Mouse (Mus musculus) cerebellum, postnatal 25 days (tissue): ENCODE measurements around the gene Dgki.

Experiments
- DNase-seq, 2 experiments: peaks; one replicate each; pipeline ENCODE4 v3.0.0; 2021; ENCODE audit warnings: mixed read lengths in 2 of 2

Gene Dgki

DNA sequence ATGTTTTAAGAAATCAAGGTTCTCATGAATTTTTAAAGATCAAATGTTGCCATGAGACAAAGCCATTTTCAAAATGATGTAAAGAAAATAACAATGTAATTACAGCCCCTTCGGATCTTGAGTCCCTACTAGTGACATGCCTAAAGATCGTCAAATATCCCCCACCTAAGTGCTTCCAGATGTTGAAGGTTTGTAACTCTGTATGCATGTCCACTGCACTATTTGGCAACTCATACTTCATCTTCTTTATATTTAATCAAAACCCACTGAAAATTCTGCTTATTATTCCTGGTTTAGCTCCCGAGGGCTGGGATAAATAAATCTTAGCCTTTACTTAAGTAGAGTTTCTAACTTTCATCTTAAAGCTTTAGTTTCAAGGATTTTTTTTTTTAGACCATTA, 458.3 kb downstream of the Dgki start:
- no peak for DNase-seq

DNA sequence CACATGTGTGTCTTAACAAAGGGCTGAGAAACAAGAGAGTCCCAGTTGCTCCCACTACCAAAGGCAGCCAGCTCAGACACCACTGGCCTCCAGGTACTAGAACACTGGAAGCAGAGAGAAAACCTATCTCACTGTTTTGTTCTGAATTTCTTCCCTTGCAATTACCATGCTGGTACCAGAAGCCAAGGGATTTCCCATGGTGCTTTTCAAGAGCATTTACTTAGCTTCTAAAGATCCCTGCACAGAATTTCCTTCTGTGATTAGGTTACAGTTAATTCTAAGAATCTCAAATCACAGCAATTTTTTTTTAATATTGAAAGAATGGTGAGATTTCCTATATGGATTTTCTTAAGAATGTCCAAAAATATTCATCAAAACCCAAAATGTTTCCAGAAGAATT, 458.8 kb downstream of the Dgki start:
- DNase-seq = no peak

DNA sequence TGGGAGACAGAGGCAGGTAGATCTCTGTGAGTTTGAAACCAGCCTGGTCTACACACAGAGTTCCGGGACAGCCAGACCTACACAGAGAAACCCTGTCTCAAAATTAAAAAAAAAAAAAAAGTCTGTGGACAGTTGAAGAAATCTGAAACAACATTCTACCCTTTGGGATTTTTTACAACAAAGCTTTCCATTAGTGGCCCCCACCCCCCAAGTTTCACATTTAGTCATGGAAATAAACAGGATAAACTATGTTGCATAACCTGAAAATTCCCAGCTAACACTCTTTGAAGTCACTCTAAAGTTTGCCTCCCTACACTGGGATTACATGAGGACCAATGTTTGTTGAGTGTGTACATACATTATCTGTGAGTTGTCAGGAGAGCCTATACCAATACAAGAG, 461.2 kb downstream of the Dgki start:
- no peak for DNase-seq

DNA sequence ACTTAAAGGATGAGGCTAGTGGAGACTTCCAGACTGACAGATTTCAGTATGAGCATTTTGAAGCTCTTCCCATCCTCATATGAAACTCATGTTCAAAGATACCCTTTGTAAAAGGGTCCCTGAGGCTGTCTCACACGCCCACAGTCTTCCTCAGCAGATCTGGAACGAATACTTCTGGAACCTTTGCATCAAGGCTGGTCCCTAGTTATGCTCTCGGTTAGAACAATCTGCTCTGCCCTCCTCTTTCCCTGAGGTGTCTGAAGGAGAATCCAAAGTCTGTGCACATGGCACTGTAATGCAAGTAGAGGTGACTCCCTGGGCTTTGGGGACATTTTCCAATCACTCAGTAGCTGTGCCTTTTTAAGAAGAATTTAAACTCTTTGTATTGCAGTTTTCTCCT, 464.6 kb downstream of the Dgki start:
- no peak for DNase-seq

GRCm38 (mm10) chr6:36834695-36835265, 465.2 kb downstream of the Dgki start:
- no peak for DNase-seq

GRCm38 (mm10) chr6:36832681-36833080, 467.3 kb downstream of the Dgki start:
- no peak for DNase-seq

- DNase-seq = no peak
These were observed 467.8 kb downstream of the Dgki start for GRCm38 (mm10) chr6:36832207-36832606.

- DNase-seq = no peak
These were observed 469.5 kb downstream of the Dgki start for GRCm38 (mm10) chr6:36830371-36830925.

GRCm38 (mm10) chr6:36819784-36820050, 480.3 kb downstream of the Dgki start:
- no peak for DNase-seq

- peak; percentile 79 to 89 for DNase-seq
These were observed 480.8 kb downstream of the Dgki start for GRCm38 (mm10) chr6:36819019-36819783.

DNA sequence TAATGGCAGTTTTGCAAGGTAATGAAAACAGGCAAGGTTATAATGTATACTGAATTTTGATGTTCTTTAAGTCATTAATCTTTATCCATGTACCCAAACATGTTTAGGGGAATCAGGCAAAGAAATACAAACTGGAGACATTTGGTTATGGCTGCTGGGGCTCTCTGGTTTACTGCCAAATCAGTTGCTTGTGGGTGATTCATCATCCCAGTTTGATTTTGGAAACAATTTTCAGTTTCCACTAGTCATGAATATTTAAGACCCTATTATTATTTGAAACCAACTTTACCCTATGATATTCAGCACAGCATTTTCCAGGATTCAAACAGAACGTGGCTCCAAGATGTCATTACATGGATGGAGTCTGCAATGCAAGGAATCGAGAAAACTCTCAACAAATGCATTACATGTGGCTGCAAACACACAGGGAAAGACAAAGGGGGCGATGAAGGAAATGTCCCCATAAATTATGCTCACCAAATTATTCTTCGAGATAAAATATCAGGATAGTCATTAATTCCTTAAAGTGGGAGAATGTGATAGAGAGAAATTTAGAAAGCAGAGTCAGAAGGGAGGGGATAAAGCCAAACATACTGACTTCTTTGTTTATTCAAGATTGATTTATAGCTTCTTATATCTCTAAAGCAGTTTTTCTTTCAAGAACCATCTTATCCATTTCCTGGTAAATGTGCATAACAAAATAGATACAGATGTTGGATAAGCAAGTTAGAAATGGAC, 481.5 kb downstream of the Dgki start:
- DNase-seq = peak in 1 of 2 experiments; percentile 41

DNA sequence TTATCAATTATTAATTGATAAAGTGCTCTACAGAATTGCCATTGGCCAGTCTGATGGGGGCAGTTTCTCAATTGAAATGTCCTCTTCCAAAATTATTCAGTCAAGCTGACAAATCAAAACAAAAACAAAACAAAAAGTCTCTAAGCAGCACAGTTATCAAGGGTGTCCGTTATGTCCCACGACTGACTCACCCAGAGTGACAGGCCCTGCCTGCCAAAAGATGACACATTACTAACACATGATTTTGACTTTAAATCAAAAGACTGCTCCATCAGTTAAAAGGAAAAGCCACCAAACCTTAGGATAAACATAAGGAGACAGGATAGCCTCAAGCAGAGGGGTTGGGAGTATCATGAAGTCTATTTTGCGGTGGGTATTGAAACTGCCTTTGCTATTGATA, 483.3 kb downstream of the Dgki start:
- DNase-seq = no peak

DNA sequence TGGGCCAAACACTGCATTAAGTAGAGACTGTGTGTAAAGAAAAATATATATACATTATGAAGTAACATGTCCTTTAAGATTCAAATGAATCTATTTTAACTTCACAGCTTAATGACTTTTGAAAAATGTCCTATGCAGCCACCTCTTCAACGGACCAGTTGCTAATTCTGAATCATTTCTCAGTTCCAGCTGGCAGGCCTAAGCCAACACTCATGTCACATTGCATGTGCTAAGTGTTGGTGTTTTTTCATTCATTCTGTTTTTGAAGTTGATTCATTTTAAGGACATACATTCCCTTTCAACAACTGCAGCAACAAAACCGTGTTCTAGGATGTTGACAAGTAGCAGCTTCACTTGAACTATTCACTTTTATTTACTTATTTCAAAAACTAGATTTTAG, 484.0 kb downstream of the Dgki start:
- no peak for DNase-seq

- no peak for DNase-seq
These were observed 487.1 kb downstream of the Dgki start for GRCm38 (mm10) chr6:36812666-36813515.

DNA sequence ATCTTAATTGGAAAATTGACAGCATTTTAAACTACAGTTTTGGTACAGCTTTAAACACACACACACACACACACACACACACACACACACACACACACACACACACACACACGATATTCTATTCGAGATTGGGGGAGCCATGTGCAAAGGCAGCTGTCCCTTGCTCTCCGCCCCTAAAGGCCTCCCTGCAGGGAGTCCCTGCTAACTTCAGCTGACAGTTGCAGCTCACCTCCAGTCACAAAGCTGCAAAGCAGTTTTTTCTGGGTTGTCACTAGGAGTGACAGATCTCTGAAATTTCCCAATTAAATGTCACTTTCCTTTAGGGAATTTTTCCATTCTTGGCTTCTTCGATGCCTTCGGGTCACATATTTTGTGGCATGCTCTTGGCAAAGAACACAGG, 489.5 kb downstream of the Dgki start:
- peak; percentile 14 to 40 for DNase-seq

DNA sequence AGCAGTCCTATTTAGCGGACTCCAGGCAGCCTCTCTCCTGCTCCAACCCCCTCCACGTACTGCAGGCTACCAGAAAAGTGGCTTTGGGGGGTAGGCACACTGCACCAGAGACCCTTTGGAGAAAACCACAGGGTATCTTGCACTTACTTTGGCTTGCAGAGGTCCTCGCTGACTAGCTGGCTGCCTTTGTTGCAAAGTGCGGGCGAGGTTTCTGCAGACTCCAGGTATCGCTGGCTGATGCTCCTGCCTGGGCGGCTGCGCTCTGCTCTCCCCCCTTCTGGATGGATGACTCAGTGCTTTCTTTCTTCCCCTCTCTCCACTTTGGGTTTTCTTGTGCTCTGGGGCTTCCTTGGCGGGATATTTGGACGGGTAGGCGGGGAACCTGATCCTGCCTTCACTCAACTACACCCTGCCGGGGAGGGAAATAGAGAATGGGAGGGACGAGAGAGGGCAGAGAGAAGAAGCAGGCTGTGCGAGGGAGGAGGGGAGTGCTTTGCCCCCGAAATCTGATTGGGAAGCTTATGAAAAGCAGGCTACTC, 490.2 kb downstream of the Dgki start, which contains the start of gene Ptn:
TSS of gene Ptn (minus strand) at position 474 of the 539 bp plus-strand sequence.
- DNase-seq = peak; percentile 62 to 63

GRCm38 (mm10) chr6:36809311-36809726, 490.7 kb downstream of the Dgki start:
- DNase-seq = peak; percentile 82 to 87

DNA sequence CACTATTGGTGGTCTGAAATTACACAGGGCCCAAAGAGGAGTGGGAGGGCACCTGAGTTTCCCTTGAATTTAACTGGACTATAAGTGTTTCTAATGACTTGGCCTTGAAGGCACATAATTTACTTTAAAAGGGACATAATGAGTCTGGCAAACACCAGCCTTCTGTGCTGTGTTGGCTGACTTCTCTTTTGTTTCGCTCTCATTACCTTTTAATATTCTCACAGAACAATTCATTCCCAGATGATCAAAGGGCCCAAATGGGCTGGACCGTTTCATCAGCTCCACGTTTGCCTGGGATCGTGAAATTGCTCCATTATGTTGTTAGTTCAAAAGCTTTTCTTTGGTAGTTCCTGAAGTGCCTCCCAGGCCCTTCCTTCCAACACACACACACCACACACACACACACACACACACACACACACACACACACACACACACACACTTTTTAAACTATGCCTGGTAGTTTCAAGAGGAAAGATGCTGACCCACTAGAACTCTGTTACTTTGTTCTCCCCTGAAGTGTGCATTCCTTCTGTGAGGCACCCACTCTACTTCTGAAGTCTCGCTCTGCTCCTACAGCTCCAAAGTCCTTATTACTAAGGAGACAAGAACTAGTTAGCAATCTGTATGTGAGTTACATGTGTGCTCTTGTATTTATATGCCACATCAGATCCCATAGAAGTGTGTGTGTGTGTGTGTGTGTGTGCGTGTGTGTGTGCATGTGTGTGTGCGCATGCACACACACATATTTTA, 491.5 kb downstream of the Dgki start:
- DNase-seq = no peak

DNA sequence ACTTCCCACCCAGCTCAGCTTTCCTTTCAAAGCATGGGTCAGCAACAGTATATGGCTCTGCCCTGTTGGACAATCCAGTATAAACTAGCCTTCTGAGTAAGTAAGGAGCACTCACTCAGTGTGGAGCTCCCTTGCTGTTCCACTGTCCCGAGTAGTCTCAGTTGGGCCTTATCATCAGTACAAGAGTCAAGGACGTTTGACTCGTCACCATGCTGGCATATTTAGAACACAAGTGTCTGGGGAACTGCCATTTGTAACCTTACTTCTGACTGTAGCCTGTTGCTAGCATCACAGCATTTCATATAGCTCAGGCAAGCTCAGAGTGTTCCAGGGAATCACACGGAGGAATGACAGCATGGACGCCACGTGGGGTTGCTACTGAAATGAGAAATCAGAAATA, 493.1 kb downstream of the Dgki start:
- no peak for DNase-seq

DNA sequence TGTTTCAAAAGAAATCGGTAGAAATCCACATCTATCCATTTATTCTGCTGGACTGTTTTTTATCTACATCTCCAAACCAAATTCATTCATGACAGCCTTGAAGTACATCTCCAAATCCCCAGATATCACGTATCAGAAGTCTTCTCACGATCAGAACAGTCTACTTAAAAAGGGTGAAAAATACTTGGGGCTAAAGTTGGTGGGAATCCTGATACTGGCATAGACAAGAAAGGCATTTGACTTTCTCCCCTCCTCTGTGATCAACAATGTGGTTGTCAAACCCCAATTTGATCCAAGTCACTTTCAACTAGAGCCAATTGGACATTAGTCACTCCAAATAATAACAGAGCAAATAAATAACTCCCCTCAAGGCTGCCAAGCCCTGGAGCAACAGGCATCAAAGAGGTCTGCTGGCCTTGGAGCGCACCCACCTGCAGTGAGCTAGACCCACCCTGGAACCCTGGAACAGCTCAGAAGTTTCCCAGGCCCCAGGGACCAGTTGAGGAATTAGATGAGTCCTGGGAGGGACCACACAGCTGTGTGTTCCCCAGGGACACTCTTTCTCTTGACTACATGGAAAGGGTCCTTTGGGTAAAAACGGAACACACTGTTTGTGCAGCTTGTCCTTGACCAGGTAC, 499.6 kb downstream of the Dgki start:
- no peak for DNase-seq

GRCm38 (mm10) chr6:36797066-36797655, 502.8 kb downstream of the Dgki start:
- DNase-seq = no peak
